Mouse (Mus musculus) hindbrain, embryonic 15.5 days (tissue): ENCODE data around the gene Sult2b1. TPM values are rescaled to one million over a fixed set of nuclear protein-coding genes. Genes with fewer than 3 reads are reported as not detected.

Experiments used
- ATAC-seq: fragments of 200-750 bp; cut with Nextera tagmentation; 2 replicates; pipeline ENCODE4 v1.8.0; 2017; ENCODE audit warnings: low read depth, moderate number of reproducible peaks, moderate TSS enrichment; ENCODE audit not compliant: low FRiP score
- H3K27ac ChIP-seq: fragments of 300-500 bp; sonication (generic); replicated peaks from 2 replicates; pipeline ENCODE4 v1.5.1; 2015; ENCODE audit warnings: mild to moderate bottlenecking, inconsistent platforms
- H3K27me3 ChIP-seq: fragments of 300-500 bp; sonication (generic); 2 replicates; pipeline ENCODE4 v1.6.1; 2015; ENCODE audit warnings: control low read depth, inconsistent platforms
- H3K36me3 ChIP-seq: fragments of 300-500 bp; sonication (generic); 2 replicates; pipeline ENCODE4 v1.6.1; 2015; ENCODE audit warnings: control low read depth, inconsistent platforms
- H3K4me1 ChIP-seq: fragments of 300-500 bp; sonication (generic); replicated peaks from 2 replicates; pipeline ENCODE4 v1.6.1; 2015; ENCODE audit warnings: control low read depth, inconsistent platforms
- H3K4me2 ChIP-seq: fragments of 300-500 bp; sonication (generic); 2 replicates; pipeline ENCODE4 v1.6.1; 2015; ENCODE audit warnings: moderate library complexity, mild to moderate bottlenecking, inconsistent platforms
- H3K4me3 ChIP-seq: fragments of 300-500 bp; sonication (generic); 2 replicates; pipeline ENCODE4 v1.5.1; 2015; ENCODE audit warnings: mild to moderate bottlenecking, inconsistent platforms
- H3K9ac ChIP-seq: fragments of 300-500 bp; sonication (generic); 2 replicates; pipeline ENCODE4 v1.6.1; 2015; ENCODE audit warnings: inconsistent platforms
- H3K9me3 ChIP-seq: fragments of 300-500 bp; sonication (generic); 2 replicates; pipeline ENCODE4 v1.6.1; 2016; ENCODE audit warnings: control low read depth, inconsistent platforms
- WGBS: fragments of 180-500 bp; shearing (Covaris S2); methylation state at CpG from one replicate; pipeline ENCODE4 v1.1.7; 2015; 5-methylcytosine and 5-hydroxymethylcytosine counted together
- polyA plus RNA-seq: library from polyadenylated mRNA; unstranded; fragments of >200 nt; fragmentation: Nextera tagmentation; extraction: Ambion mirVana; gene quantifications from 2 replicates; pipeline ENCODE4 v1.2.1, GENCODE M21; 2015

The Sult2b1 gene
- polyA plus RNA-seq, 1 experiment from 2014 or later = 6.3 TPM

DNA sequence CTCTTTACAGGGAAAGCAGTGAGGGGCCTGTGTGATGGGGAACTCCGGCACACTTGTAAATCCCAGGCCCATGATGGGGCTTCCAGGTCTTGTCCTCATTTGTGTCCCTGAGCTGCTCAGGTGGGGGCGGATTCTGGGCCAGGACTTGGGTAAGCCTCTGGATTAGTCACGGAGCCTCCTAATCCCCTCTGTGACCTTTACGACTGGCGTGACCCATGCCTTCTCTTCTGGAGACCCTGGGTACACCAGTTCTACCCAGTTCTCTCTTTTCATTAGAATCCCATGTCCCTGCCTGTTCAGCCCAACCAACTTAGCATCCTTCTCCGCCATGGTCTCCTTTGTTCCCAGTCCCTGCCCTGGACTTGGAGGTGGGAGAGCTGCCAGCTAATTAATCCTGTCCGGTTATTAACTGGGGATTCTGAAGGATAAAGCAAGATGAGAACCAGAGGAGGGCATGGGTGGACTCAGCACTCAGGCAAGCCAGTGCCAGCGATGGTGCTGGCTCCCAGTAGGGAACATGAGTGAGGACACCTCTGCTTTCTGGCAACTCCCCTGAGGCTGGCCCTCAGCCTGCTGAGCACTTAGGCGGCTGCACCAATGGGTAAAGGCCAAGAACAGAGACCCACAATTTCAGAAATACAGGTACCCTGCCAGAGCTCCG lies 31.0 kb upstream of the Sult2b1 start:
- H3K9ac ChIP-seq = no peak overlapping the region
- H3K4me3 ChIP-seq = peak overlapping the region; percentile 88; the same call in 1 of the 2 replicates
- WGBS = 42% methylated on average over 10 of the region's 10 CpGs
- peak overlapping the region; percentile 79 for H3K27ac ChIP-seq
- peaks cover 18% of the 10 kb centered on the region for H3K36me3 ChIP-seq
- H3K9me3 ChIP-seq = no peaks in the 10 kb centered on the region
- no peak for ATAC-seq
- H3K4me2 ChIP-seq = peak overlapping the region; percentile 56
- peaks cover 5% of the 10 kb centered on the region for H3K27me3 ChIP-seq
- peaks cover 32% of the 10 kb centered on the region for H3K4me1 ChIP-seq

DNA sequence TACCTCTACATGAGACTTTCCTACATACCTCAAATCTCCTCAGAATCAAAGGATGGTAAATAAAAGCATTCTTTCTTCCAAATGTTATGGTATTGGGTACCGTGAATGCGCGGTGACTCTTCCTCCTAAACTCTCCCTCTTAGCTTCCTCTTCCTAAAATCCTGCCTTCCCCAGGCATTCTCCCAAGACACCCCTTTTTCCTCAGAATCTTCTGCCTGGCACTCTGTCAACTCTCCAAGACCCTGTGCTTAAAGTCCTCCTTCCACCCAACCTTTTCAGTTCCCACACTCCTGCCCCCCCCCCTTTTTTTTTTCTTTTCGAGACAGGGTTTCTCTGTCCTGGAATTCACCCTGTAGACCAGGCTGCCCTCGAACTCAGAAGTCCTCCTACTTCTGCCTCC lies 30.4 kb upstream of the Sult2b1 start:
- peak overlapping the region; percentile 56 for H3K4me2 ChIP-seq
- peaks cover 32% of the 10 kb centered on the region for H3K4me1 ChIP-seq
- ATAC-seq = no peak
- 3% methylated on average over 5 of the region's 5 CpGs for WGBS
- H3K27me3 ChIP-seq = peaks cover under 1% of the 10 kb centered on the region; the same call in 1 of the 2 replicates
- H3K9ac ChIP-seq = peak overlapping the region; percentile 8; the same call in 1 of the 2 replicates
- peaks cover 24% of the 10 kb centered on the region for H3K36me3 ChIP-seq
- H3K9me3 ChIP-seq = no peaks in the 10 kb centered on the region
- peak overlapping the region; percentile 79 for H3K27ac ChIP-seq
- H3K4me3 ChIP-seq = peak overlapping the region; percentile 88

DNA sequence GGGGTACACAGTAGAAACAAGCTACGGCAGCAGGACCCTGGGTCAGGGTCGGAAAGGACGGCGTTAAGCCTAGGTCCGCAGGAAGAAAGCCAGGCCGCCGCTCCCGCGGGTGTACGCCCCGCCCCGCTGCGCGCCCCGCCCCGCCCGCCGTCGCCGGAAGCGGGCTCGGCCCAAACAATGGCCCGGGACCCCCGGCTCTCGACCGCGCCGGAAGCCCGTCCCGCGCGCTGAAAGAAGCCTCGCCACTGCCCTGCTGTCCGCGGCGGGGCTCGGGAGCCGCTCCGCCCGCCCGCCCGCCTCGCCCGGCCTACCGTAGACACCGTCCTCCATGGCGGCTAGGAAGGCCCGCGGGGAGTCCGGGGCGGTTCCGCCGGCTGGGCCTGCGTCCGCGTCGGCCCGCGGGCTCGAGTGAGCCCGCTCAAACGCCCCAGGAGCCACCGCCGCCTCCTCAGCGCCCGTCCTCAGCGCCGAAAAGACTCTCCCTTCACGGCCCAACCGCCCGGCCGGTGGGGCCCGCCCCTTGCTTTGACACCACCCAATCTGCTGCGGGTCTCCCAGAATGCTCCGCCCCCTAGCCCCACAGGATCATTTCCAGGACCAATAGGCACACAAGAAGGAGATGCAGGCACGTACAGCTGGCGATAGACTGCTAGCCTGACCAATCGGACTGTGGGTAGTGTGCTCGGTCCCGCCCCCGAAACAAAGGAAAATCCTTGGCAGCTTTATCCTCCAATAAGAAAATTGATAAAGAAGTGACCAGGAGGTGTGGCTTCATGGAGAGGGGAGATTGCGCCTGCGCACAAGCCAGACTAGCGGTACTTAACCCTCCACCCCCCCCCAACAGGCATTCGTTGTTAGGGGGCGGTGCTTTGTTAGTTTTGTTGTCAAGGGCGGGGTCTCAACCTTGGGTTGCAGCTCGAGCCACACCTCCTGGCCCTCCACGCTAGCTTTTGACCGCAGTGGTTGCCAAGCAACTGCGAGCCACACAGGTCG lies 29.6 kb upstream of the Sult2b1 start, which contains the start of gene Cyth2:
TSS of gene Cyth2 (minus strand) at position 795 of the 993 bp plus-strand sequence.
- Histone ChIP-seq H3K9me3 (no peaks in the 10 kb centered on the region), H3K9ac (peak within 1 kb of the TSS; percentile 100), H3K27ac (peak within 1 kb of the TSS; percentile 100), H3K4me3 (peak within 1 kb of the TSS; percentile 88), H3K27me3 (no peaks in the 10 kb centered on the region), H3K4me1 (peaks cover 35% of the 10 kb centered on the region), H3K4me2 (peak within 1 kb of the TSS; percentile 82), H3K36me3 (peaks cover 32% of the 10 kb centered on the region)
- WGBS = under 1% methylated on average over 81 of the region's 92 CpGs
- peak; percentile 99 for ATAC-seq

DNA sequence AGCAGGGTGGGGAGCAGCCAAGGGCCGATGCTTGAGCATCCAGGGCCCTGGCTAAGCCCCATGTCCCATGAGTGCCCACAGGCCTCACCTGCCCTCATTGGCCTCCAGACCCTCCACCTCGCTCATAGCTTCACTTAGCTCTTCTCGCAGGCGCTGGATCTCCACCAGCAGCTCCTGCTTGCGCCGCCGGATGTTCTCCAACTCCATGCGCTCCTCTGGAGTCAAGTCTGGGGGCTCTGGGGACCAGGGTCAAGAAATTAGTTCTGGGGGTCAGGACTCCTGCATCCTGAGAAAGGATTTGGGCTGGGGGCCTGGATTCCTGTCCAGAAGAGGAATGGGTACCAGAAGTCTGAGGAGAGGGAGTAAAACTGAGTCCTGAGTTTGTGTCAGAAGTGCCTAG lies 28.5 kb upstream of the Sult2b1 start:
- H3K4me2 ChIP-seq = peak overlapping the region; percentile 82
- H3K4me3 ChIP-seq = peak overlapping the region; percentile 88
- no peak for ATAC-seq
- peaks cover 42% of the 10 kb centered on the region for H3K4me1 ChIP-seq
- peak overlapping the region; percentile 100 for H3K9ac ChIP-seq
- H3K36me3 ChIP-seq = peaks cover 44% of the 10 kb centered on the region
- 85% methylated on average over 8 of the region's 8 CpGs for WGBS
- no peaks in the 10 kb centered on the region for H3K27me3 ChIP-seq
- H3K9me3 ChIP-seq = no peaks in the 10 kb centered on the region
- peak overlapping the region; percentile 100; the same call in 1 of the 2 replicates for H3K27ac ChIP-seq

DNA sequence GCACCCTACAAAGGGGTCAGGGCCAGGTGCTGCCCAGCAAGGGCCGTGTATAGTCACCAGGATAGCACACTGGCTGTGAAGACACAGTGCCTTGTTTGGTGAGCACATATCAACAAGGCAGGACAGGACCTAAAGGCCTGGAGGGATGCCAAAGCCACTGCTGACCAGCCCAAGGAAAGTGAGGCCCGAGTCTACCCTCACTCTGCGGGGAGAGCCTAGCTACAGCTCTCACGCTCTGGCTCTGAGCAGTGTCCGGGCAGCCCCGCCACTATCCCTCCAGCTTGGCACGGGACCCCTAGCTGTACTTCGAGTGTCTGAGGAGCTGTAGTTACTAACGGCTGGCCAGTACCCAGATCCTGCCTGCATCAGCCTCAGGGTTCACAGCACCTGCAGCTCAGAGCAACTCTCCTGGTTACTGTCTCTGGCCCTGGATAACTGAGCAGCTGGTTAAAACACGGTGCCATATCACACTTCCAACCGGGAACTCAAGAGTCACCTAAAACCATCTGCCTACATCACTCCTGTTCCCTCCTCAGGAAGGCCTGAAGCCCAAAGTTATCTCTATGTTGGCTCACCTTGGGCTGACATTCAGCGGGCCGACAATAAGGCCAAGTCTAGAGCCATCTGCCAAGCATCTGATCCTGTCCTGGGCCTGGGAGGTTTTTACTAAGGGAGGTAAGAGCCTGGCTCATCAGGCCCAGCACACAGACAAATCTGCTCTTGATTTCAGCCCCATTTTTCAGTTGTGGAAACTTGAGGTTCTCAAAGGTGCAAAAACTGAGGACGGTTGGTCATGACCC lies 25.0 kb upstream of the Sult2b1 start:
- H3K36me3 ChIP-seq = peaks cover 57% of the 10 kb centered on the region

DNA sequence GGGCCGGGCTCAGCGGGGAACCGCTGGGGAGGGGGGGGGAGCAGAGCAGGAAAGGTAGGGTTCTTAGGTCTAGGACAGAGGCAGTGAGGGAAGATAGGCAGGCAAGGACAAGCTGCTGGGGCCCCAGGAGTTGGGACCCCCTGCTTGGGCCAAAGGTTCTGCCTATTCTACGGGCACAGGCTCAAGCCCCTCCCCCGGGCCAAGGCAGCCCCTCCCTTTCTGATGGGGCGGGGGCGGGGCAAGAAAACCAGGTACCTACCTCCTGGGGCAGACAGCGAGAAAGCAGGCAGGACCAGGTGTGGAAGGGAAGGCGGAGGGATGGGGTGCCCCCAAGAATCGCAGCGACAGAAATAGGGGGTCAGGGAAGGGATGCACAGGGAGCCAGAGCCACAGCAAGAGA lies 24.0 kb upstream of the Sult2b1 start:
- Histone ChIP-seq H3K36me3 (peaks cover 67% of the 10 kb centered on the region), H3K27me3 (no peaks in the 10 kb centered on the region), H3K9ac (no peak overlapping the region), H3K4me3 (no peak overlapping the region), H3K9me3 (no peaks in the 10 kb centered on the region), H3K4me2 (no peak overlapping the region), H3K27ac (no peak overlapping the region; the same call in 1 of the 2 replicates), H3K4me1 (peaks cover 28% of the 10 kb centered on the region)
- 50% methylated on average over 9 of the region's 11 CpGs for WGBS
- ATAC-seq = no peak

More for the DNA sequence above, 25.0 kb upstream of the Sult2b1 start:
- WGBS = 80% methylated on average over 14 of the region's 14 CpGs
- peaks cover 28% of the 10 kb centered on the region for H3K4me1 ChIP-seq
- no peak overlapping the region for H3K4me3 ChIP-seq
- H3K27me3 ChIP-seq = no peaks in the 10 kb centered on the region
- no peak overlapping the region for H3K4me2 ChIP-seq
- no peak for ATAC-seq
- no peak overlapping the region for H3K27ac ChIP-seq
- H3K9ac ChIP-seq = no peak overlapping the region
- no peaks in the 10 kb centered on the region for H3K9me3 ChIP-seq

DNA sequence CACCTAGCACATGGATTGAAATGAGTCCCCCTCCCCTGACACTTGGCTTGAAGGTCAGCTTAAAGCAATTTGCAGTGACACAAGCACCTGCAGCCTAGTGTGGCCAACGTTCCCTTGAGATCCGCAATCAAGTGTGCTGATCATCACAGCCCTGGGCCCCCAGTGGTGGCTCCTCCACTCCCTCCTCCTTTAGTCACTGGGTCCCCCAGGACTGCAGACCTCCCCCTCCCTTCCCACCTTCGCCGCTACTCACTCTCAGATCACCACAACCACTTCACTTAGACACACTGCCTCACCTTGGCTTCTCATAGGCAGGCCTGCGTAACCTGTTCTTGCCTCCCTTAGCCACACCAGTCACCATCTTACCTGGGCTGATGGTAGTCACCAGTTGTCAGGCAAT lies 21.5 kb upstream of the Sult2b1 start:
- 68% methylated on average over 5 of the region's 5 CpGs for WGBS
- no peak overlapping the region for H3K4me3 ChIP-seq
- H3K27ac ChIP-seq = 0 out of 2 replicates have a peak overlapping the region, but pooled peaks have one; percentile 6

DNA sequence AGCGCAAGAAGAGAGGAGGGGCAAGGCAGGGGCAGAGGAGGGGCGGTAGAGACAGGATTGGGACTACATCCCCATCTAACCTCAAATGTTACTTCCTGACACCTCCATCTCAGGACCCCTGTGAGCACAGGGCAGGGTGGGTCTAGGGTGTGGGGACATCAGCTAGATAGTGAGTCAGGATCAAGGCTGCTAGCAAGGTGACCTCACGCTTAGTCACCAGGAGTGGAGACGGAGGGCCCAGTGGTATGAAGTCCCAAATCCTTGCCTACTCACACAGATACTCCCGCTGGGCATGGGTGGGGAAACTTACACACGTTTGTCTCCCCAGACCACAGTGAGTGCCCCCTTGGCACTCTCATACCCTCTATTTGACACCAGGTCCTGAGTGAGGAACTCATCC lies 18.1 kb upstream of the Sult2b1 start:
- Histone ChIP-seq H3K36me3 (peaks cover 51% of the 10 kb centered on the region), H3K27ac (no peak overlapping the region), H3K9me3 (no peaks in the 10 kb centered on the region), H3K4me1 (peaks cover 19% of the 10 kb centered on the region), H3K27me3 (no peaks in the 10 kb centered on the region), H3K4me3 (no peak overlapping the region), H3K4me2 (no peak overlapping the region), H3K9ac (no peak overlapping the region)
- no peak for ATAC-seq
- WGBS = 89% methylated on average over 6 of the region's 6 CpGs

More for the DNA sequence above, 21.5 kb upstream of the Sult2b1 start:
- peaks cover 73% of the 10 kb centered on the region for H3K36me3 ChIP-seq
- peaks cover 14% of the 10 kb centered on the region for H3K4me1 ChIP-seq
- H3K27me3 ChIP-seq = no peaks in the 10 kb centered on the region
- no peak for ATAC-seq
- no peak overlapping the region for H3K9ac ChIP-seq
- no peak overlapping the region for H3K4me2 ChIP-seq
- no peaks in the 10 kb centered on the region for H3K9me3 ChIP-seq

DNA sequence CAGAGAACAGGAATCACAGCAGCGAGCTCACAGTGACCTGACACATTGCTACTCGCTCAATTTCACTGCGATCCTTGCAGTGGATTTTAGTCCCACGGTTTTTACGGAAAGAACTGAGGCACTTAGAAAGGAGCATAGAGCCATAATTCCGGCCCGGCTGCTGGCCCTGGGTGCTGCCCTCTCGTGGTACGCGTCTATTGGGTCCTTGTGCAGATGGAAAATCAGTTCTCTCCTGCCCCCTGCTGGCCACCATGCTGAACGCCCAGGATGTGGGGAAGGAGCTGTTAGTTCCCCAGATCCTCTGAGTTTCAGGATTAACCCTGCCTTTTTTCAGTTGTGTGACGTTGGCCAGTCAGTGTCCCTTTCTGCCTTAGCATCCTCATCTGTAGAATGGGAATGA lies 16.9 kb upstream of the Sult2b1 start:
- Histone ChIP-seq H3K27me3 (no peaks in the 10 kb centered on the region), H3K36me3 (peaks cover 49% of the 10 kb centered on the region), H3K4me2 (peak overlapping the region; percentile 26), H3K9ac (no peak overlapping the region), H3K9me3 (no peaks in the 10 kb centered on the region), H3K4me3 (no peak overlapping the region), H3K27ac (no peak overlapping the region; the same call in 1 of the 2 replicates), H3K4me1 (peaks cover 26% of the 10 kb centered on the region)
- WGBS = 3% methylated on average over 12 of the region's 12 CpGs
- ATAC-seq = peak; percentile 31

DNA sequence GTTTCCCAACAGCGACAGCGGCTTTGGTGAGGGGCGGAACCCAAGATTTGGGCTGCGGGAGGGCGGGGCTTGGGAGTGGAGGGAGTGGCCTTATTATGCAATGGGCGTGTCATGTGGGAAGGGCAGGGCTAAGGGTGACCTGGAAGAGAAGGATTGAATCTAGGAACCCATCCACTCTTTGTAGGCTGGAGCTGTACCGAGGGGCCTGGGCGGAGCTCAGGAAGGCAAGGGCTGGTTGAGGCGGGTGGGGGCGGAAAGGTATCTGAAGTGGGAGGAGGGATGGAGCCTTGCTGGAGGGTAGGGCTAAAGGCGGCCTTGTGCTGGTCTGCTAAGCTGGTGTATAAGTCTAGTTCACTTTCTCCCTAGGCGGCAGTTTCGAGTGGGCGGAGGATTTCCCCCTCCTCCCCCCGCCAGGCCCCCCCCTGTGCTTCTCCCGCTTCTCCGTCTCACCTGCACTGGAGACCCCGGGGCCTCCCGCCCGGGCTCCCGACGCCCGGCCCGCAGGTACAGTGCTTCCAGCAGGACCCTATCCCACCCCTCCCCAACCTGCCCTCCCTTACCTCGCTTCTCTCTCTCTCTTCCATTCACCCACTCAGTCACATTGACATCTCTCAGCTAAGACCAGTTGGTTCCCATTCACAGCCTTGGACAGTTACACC lies 16.2 kb upstream of the Sult2b1 start:
- peaks cover 26% of the 10 kb centered on the region for H3K4me1 ChIP-seq
- H3K4me2 ChIP-seq = peak overlapping the region; percentile 26; the same call in 1 of the 2 replicates
- 23% methylated on average over 23 of the region's 25 CpGs for WGBS
- H3K4me3 ChIP-seq = no peak overlapping the region
- ATAC-seq = no peak
- no peaks in the 10 kb centered on the region for H3K9me3 ChIP-seq
- H3K27ac ChIP-seq = no peak overlapping the region; the same call in 1 of the 2 replicates
- H3K9ac ChIP-seq = no peak overlapping the region
- H3K27me3 ChIP-seq = no peaks in the 10 kb centered on the region
- peaks cover 54% of the 10 kb centered on the region for H3K36me3 ChIP-seq

DNA sequence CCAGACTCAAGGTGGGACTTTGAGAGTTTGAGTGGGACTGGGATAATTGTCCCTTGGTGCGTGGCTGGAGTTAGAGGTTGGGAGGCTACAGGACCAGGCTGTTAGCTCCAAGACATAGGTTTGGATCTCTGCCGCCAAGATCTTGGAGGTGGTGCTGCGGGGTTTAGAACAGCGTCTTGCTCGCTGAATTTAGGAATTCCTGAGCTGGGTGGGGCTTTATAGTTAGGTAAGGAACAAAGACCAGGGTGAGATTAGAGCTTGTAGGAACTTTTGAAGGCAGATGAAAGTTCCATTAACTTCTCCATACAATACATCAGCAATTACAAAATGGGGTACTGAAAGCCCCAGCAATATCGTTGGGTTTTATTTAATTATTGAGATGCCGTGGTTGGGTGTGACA lies 15.5 kb upstream of the Sult2b1 start:
- no peak for ATAC-seq
- peaks cover 26% of the 10 kb centered on the region for H3K4me1 ChIP-seq
- H3K4me3 ChIP-seq = no peak overlapping the region
- no peak overlapping the region for H3K4me2 ChIP-seq
- no peak overlapping the region for H3K9ac ChIP-seq
- H3K27ac ChIP-seq = no peak overlapping the region
- H3K36me3 ChIP-seq = peaks cover 61% of the 10 kb centered on the region
- H3K27me3 ChIP-seq = no peaks in the 10 kb centered on the region
- WGBS = 45% methylated on average over 7 of the region's 7 CpGs
- H3K9me3 ChIP-seq = no peaks in the 10 kb centered on the region
